Mouse (Mus musculus) limb, embryonic 13.5 days (tissue): ENCODE measurements at regions not wholly inside any gene's neighbourhood (a gene's known extent, or its start where the extent isn't known, plus 50 kb on each side); places are given as distances from the start of the nearest gene placed in this dataset.

Experiments used
- ATAC-seq: fragments of 200-750 bp; cut with Nextera tagmentation; 2 replicates; pipeline ENCODE4 v1.8.0; 2017; ENCODE audit warnings: low read depth, moderate number of reproducible peaks, moderate TSS enrichment; ENCODE audit not compliant: low FRiP score
- H3K27ac ChIP-seq: fragments of 300-500 bp; sonication (generic); 2 replicates; pipeline ENCODE4 v1.5.1; 2015; ENCODE audit warnings: inconsistent platforms, mild to moderate bottlenecking, moderate library complexity
- H3K27me3 ChIP-seq: fragments of 300-500 bp; sonication (generic); 2 replicates; pipeline ENCODE4 v1.6.1; 2015; ENCODE audit warnings: mild to moderate bottlenecking, inconsistent platforms
- H3K36me3 ChIP-seq: fragments of 300-500 bp; sonication (generic); 2 replicates; pipeline ENCODE4 v1.6.1; 2015; ENCODE audit warnings: inconsistent platforms, mild to moderate bottlenecking, moderate library complexity
- H3K4me1 ChIP-seq: fragments of 300-500 bp; sonication (generic); 2 replicates; pipeline ENCODE4 v1.6.1; 2015; ENCODE audit warnings: inconsistent platforms
- H3K4me2 ChIP-seq: fragments of 300-500 bp; sonication (generic); replicated peaks from 2 replicates; pipeline ENCODE4 v1.6.1; 2015; ENCODE audit warnings: inconsistent platforms, mild to moderate bottlenecking, moderate library complexity
- H3K4me3 ChIP-seq: fragments of 300-500 bp; sonication (generic); 2 replicates; pipeline ENCODE4 v1.5.1; 2015; ENCODE audit warnings: moderate library complexity, mild to moderate bottlenecking, inconsistent platforms
- H3K9ac ChIP-seq: fragments of 300-500 bp; sonication (generic); 2 replicates; pipeline ENCODE4 v1.6.1; 2015; ENCODE audit warnings: mild to moderate bottlenecking, inconsistent platforms
- H3K9me3 ChIP-seq: fragments of 300-500 bp; sonication (generic); 2 replicates; pipeline ENCODE4 v1.6.1; 2016; ENCODE audit warnings: inconsistent platforms
- WGBS: fragments of 180-500 bp; shearing (Covaris S2); methylation state at CpG from one replicate; pipeline ENCODE4 v1.1.7; 2015; 5-methylcytosine and 5-hydroxymethylcytosine counted together

GRCm38 (mm10) chr12:32717129-32717921 is 102.0 kb upstream of the Nampt start:
- Histone ChIP-seq H3K36me3 (no peaks in the 10 kb centered on the region), H3K4me1 (no peaks in the 10 kb centered on the region), H3K4me3 (no peak overlapping the region), H3K4me2 (no peak overlapping the region), H3K27ac (no peak overlapping the region), H3K27me3 (no peaks in the 10 kb centered on the region), H3K9ac (no peak overlapping the region), H3K9me3 (no peaks in the 10 kb centered on the region)
- 64% methylated on average over 5 of the region's 5 CpGs for WGBS
- ATAC-seq = no peak

DNA sequence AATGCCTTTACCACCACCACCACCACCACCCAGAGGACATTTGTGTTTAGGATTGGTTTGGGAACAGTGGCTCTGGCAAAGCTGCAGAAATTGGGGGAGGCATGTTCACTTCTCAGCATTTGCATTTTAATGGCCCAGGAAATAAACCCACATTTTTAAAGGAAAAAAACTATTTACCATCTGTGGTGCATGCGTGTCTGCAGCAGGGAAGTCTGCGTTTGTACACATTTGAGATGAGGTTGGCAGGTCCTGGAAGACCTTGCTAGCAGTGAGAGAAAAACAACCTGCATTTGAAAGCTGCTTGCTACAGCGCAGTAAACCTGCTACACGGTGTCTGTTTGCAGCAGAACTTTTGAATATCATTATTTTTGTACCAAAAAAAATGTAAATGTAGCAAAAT is 100.1 kb upstream of the Nampt start:
- no peaks in the 10 kb centered on the region for H3K9me3 ChIP-seq
- no peak overlapping the region for H3K4me3 ChIP-seq
- WGBS = 84% methylated on average over 4 of the region's 4 CpGs
- H3K4me2 ChIP-seq = no peak overlapping the region
- no peak overlapping the region for H3K27ac ChIP-seq
- H3K36me3 ChIP-seq = no peaks in the 10 kb centered on the region
- no peak for ATAC-seq
- no peak overlapping the region for H3K9ac ChIP-seq
- no peaks in the 10 kb centered on the region for H3K27me3 ChIP-seq
- H3K4me1 ChIP-seq = no peaks in the 10 kb centered on the region

DNA sequence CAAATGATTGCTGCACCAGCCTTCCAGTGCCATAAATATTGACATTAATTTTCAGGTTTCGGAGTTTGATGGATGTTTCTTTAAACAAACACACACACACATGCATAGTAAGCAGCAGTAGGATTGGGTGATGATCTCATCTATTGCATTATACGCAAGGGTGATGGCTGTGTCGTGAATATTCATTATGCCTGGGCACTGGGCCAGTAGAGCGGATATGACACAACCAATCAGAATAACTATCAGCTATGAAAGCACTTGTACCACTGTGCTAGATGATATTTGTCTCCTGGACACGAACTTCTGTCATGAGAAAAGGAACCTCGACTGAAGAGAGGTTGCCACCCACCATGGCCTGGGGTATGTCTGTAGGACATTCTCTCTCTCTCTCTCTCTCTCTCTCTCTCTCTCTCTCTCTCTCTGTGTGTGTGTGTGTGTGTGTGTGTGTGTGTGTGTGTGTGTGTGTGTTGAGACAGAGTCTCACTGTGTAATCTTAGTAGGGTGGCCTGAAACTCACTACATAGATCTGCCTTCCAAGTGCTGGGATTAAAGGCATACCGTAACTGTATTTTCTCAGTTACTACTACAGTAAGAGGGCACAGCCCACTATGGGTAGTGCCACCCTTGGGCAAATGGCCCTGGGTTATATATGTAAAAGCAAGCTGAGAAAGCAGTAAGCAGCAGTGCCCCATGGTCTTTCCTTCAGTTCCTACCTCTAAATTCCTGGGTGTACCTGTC is 94.7 kb upstream of the Nampt start:
- H3K9me3 ChIP-seq = no peaks in the 10 kb centered on the region
- no peaks in the 10 kb centered on the region for H3K27me3 ChIP-seq
- no peak overlapping the region for H3K4me2 ChIP-seq
- no peak overlapping the region for H3K4me3 ChIP-seq
- 82% methylated on average over 7 of the region's 7 CpGs for WGBS
- no peak overlapping the region for H3K27ac ChIP-seq
- H3K36me3 ChIP-seq = no peaks in the 10 kb centered on the region
- no peak overlapping the region for H3K9ac ChIP-seq
- ATAC-seq = no peak
- H3K4me1 ChIP-seq = no peaks in the 10 kb centered on the region

DNA sequence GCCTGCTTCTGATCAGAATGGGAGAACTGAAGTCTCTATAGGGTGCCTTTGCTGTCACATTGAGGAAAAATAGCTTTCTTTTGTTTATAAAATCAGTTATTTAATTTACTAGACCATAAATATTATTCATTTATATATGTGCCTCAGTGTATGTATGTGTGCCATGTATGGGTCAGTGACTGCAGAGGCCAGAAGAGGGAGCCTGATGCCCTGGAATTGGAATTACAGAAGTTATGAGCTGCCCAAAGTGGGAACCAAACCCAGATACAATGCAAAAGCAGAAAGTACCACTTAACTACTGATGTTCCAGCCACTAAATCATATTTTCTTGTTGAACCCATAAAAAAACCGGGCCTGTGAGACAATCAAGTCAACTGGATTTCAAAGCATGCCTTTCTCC is 91.8 kb upstream of the Nampt start:
- no peak overlapping the region for H3K4me3 ChIP-seq
- no peaks in the 10 kb centered on the region for H3K27me3 ChIP-seq
- H3K9me3 ChIP-seq = no peaks in the 10 kb centered on the region
- no peaks in the 10 kb centered on the region for H3K36me3 ChIP-seq
- no peak overlapping the region for H3K27ac ChIP-seq
- ATAC-seq = no peak
- 59% methylated on average over 1 of the region's 1 CpGs for WGBS
- no peak overlapping the region for H3K4me2 ChIP-seq
- no peaks in the 10 kb centered on the region for H3K4me1 ChIP-seq
- no peak overlapping the region for H3K9ac ChIP-seq

- H3K9me3 ChIP-seq = no peaks in the 10 kb centered on the region
- no peaks in the 10 kb centered on the region for H3K36me3 ChIP-seq
- no peaks in the 10 kb centered on the region for H3K27me3 ChIP-seq
- WGBS = 85% methylated on average over 10 of the region's 10 CpGs
- no peaks in the 10 kb centered on the region for H3K4me1 ChIP-seq
- H3K4me3 ChIP-seq = no peak overlapping the region
- no peak overlapping the region for H3K27ac ChIP-seq
- H3K4me2 ChIP-seq = no peak overlapping the region
- no peak for ATAC-seq
- no peak overlapping the region for H3K9ac ChIP-seq
Measured at GRCm38 (mm10) chr12:32728425-32728824, 90.9 kb upstream of the Nampt start.

- Histone ChIP-seq H3K27ac (no peak overlapping the region), H3K4me3 (no peak overlapping the region), H3K36me3 (no peaks in the 10 kb centered on the region), H3K27me3 (no peaks in the 10 kb centered on the region), H3K4me1 (no peaks in the 10 kb centered on the region), H3K9ac (no peak overlapping the region), H3K9me3 (no peaks in the 10 kb centered on the region), H3K4me2 (no peak overlapping the region)
- ATAC-seq = no peak
- WGBS = 73% methylated on average over 2 of the region's 2 CpGs
Measured at GRCm38 (mm10) chr12:32735224-32735623, 84.1 kb upstream of the Nampt start.

DNA sequence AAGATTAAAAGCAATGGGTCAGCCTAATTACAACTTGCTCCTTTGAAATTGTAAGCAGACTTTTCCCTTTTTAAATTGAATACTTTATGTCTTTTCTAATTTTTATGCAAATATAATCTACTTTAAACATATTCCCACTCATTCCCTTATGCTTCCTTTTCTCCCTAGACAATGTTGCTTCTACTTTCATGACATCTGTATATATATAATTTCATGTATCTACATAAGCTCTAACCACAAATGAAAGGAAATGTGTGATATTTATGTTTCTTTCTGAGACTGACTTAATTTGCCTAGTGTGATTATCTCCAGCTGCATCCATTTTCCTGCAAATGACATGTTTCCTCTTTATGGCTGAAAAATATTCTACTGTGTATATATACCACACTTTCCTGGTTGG is 77.9 kb upstream of the Nampt start:
- Histone ChIP-seq H3K27me3 (no peaks in the 10 kb centered on the region), H3K27ac (no peak overlapping the region), H3K9ac (no peak overlapping the region), H3K4me1 (no peaks in the 10 kb centered on the region), H3K36me3 (no peaks in the 10 kb centered on the region), H3K4me3 (no peak overlapping the region), H3K9me3 (no peaks in the 10 kb centered on the region), H3K4me2 (no peak overlapping the region)
- no peak for ATAC-seq

- Histone ChIP-seq H3K9ac (no peak overlapping the region), H3K27me3 (no peaks in the 10 kb centered on the region), H3K4me3 (no peak overlapping the region), H3K36me3 (no peaks in the 10 kb centered on the region), H3K4me2 (no peak overlapping the region), H3K9me3 (no peaks in the 10 kb centered on the region), H3K27ac (no peak overlapping the region), H3K4me1 (no peaks in the 10 kb centered on the region)
- no peak for ATAC-seq
- WGBS = 75% methylated on average over 2 of the region's 2 CpGs
Measured at GRCm38 (mm10) chr12:32757441-32758119, 61.8 kb upstream of the Nampt start.

DNA sequence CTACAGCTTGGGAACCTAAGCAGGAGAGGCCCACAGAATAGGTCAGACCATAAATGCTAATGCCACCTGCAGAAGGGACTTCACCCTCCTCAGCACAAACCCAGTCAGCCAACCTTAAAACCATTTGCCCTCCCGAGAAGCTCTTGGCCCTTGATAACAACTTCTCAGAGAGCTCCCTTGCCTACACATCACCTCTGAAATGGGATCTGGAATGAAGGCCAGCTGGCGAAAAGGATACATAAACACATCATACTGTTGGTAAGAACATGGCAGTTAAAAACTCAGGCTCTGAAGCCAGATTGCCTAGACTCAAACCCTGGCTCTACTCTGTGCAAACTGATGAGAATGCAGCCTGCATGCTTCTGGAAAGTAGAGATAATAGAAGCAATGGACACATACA is 61.2 kb upstream of the Nampt start:
- no peak overlapping the region for H3K27ac ChIP-seq
- no peaks in the 10 kb centered on the region for H3K9me3 ChIP-seq
- H3K4me2 ChIP-seq = no peak overlapping the region
- no peaks in the 10 kb centered on the region for H3K4me1 ChIP-seq
- H3K36me3 ChIP-seq = no peaks in the 10 kb centered on the region
- H3K9ac ChIP-seq = no peak overlapping the region
- 73% methylated on average over 2 of the region's 2 CpGs for WGBS
- no peaks in the 10 kb centered on the region for H3K27me3 ChIP-seq
- no peak for ATAC-seq
- H3K4me3 ChIP-seq = no peak overlapping the region

- Histone ChIP-seq H3K9ac (no peak overlapping the region), H3K4me3 (no peak overlapping the region), H3K27me3 (no peaks in the 10 kb centered on the region), H3K27ac (no peak overlapping the region), H3K9me3 (no peaks in the 10 kb centered on the region), H3K4me1 (no peaks in the 10 kb centered on the region), H3K36me3 (no peaks in the 10 kb centered on the region), H3K4me2 (no peak overlapping the region)
- ATAC-seq = no peak
- 84% methylated on average over 3 of the region's 3 CpGs for WGBS
Measured at GRCm38 (mm10) chr12:32760627-32761026, 58.7 kb upstream of the Nampt start.

DNA sequence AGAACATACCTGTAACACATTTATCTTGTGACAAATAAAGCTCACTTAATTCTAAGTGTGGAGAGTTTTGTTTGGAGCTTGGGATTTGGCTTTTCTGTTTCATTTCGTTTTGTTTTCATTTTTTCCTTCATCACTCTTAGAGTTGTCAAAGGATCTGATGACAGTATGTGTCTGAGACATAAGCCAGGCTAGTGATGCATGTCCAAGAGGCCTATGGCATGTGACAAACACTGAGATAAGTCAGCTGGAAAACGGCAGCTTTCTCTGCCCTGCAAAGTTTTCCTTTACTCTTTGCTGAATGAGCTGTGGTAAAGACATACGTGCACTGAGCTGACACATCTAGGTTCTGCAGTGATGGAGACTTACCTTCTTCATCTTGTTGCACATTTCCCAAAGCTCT is 58.3 kb upstream of the Nampt start:
- Histone ChIP-seq H3K4me2 (no peak overlapping the region), H3K4me1 (no peaks in the 10 kb centered on the region), H3K9me3 (no peaks in the 10 kb centered on the region), H3K9ac (no peak overlapping the region), H3K27me3 (no peaks in the 10 kb centered on the region), H3K27ac (no peak overlapping the region), H3K4me3 (no peak overlapping the region), H3K36me3 (no peaks in the 10 kb centered on the region)
- WGBS = 65% methylated on average over 3 of the region's 3 CpGs
- no peak for ATAC-seq

DNA sequence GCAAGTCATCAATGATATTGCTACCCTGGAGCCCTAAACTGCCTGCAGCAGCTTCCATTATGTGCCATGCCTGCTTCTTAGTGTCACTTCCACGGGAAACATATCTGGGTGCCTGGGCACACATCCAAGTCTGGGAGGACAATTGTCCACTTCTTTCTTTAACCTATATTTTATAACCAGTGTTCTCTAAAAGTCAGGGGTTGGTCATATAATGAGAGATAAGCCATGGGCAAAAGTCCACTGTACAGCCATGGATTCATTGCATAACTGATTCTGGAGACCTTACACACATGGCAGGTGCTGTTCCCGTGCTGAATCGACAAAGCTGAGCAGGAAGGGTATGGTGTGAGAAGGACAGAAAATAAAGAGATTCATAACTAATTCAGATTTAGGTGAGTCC is 55.1 kb upstream of the Nampt start:
- 85% methylated on average over 3 of the region's 3 CpGs for WGBS
- no peak overlapping the region for H3K4me3 ChIP-seq
- no peak for ATAC-seq
- 0 out of 2 replicates have a peak, but pooled peaks cover 7% of the 10 kb centered on the region for H3K4me1 ChIP-seq
- H3K27ac ChIP-seq = no peak overlapping the region
- H3K27me3 ChIP-seq = no peaks in the 10 kb centered on the region
- H3K4me2 ChIP-seq = no peak overlapping the region
- H3K9ac ChIP-seq = no peak overlapping the region
- no peaks in the 10 kb centered on the region for H3K9me3 ChIP-seq
- no peaks in the 10 kb centered on the region for H3K36me3 ChIP-seq
